Mouse (Mus musculus) cerebellum, adult 11 months (tissue): ENCODE results near the gene Arhgap35.
A peak's percentile ranks its signal among the peaks of the same experiment; 100 is the strongest.

Experiments used
- DNase-seq: peaks from one replicate; pipeline ENCODE4 v3.0.0; 2022

The Arhgap35 gene

GRCm38 (mm10) chr7:16601683-16602102 lies 13.1 kb downstream of the Arhgap35 start:
- DNase-seq: no peak

- DNase-seq: no peak
These were observed 15.8 kb downstream of the Arhgap35 start for GRCm38 (mm10) chr7:16599006-16599405.

- no peak for DNase-seq
These were observed 23.5 kb downstream of the Arhgap35 start for GRCm38 (mm10) chr7:16591292-16591691.

- no peak for DNase-seq
These were observed 27.1 kb downstream of the Arhgap35 start for GRCm38 (mm10) chr7:16587649-16588048.

GRCm38 (mm10) chr7:16584384-16584783 lies 30.4 kb downstream of the Arhgap35 start:
- peak; percentile 43 for DNase-seq

GRCm38 (mm10) chr7:16583775-16584174 lies 31.0 kb downstream of the Arhgap35 start:
- no peak for DNase-seq

- no peak for DNase-seq
These were observed 32.5 kb downstream of the Arhgap35 start for GRCm38 (mm10) chr7:16582299-16582698.

- no peak for DNase-seq
These were observed 33.3 kb downstream of the Arhgap35 start for GRCm38 (mm10) chr7:16581276-16582100.

GRCm38 (mm10) chr7:16576719-16577118 lies 38.1 kb downstream of the Arhgap35 start:
- DNase-seq: no peak

GRCm38 (mm10) chr7:16571191-16571590 lies 43.6 kb downstream of the Arhgap35 start:
- no peak for DNase-seq

- no peak for DNase-seq
These were observed 44.1 kb downstream of the Arhgap35 start for GRCm38 (mm10) chr7:16570737-16571136.

- DNase-seq: no peak
These were observed 50.3 kb downstream of the Arhgap35 start for GRCm38 (mm10) chr7:16564491-16564890.

- no peak for DNase-seq
These were observed 56.8 kb downstream of the Arhgap35 start for GRCm38 (mm10) chr7:16557783-16558538.

- no peak for DNase-seq
These were observed 57.5 kb downstream of the Arhgap35 start for GRCm38 (mm10) chr7:16557251-16557650.

- DNase-seq: no peak
These were observed 60.6 kb downstream of the Arhgap35 start for GRCm38 (mm10) chr7:16554215-16554614.

- no peak for DNase-seq
These were observed 63.2 kb downstream of the Arhgap35 start for GRCm38 (mm10) chr7:16551581-16551980.

GRCm38 (mm10) chr7:16549299-16549698 lies 65.5 kb downstream of the Arhgap35 start:
- DNase-seq: no peak

GRCm38 (mm10) chr7:16544770-16545169 lies 70.0 kb downstream of the Arhgap35 start:
- no peak for DNase-seq

- DNase-seq: no peak
These were observed 77.4 kb downstream of the Arhgap35 start for GRCm38 (mm10) chr7:16537220-16537903.

- no peak for DNase-seq
These were observed 88.8 kb downstream of the Arhgap35 start for GRCm38 (mm10) chr7:16525995-16526394.

- DNase-seq: no peak
These were observed 89.3 kb downstream of the Arhgap35 start for GRCm38 (mm10) chr7:16525448-16525847.

- DNase-seq: peak; percentile 50
These were observed 90.5 kb downstream of the Arhgap35 start for GRCm38 (mm10) chr7:16524308-16524707.

GRCm38 (mm10) chr7:16519310-16519709 lies 95.5 kb downstream of the Arhgap35 start:
- no peak for DNase-seq
